14 mouse cellular contexts compared by ENCODE assay signal in the genomic region with DNA sequence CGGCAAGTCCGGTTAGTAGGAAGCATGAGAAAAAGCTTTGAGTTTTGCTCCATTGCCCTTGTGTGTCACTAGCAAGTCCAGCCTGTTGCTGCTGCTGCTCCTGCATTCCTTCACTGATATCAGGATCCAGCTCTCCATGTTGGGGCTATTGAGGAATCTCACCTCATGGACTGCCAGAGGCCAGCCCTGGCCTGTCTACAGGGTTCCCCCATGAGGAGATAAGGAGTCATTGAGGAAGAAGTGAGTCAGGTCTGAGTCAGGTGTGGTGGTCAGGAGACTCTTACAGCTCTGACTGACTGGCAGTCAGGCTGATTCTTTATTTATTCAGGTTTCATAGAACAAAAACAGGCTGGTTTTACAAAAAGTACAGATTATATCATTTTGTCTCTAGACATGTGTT. TPM values are rescaled to one million over a fixed set of nuclear protein-coding genes. Genes with fewer than 3 reads are reported as not detected.
DNase-seq lines count a peak whose midpoint lies in the region; ATAC-seq and TF ChIP-seq lines count a peak whose summit lies in the region.
"Had no signal": no experiment of that assay in that cellular context is flagged by ENCODE, and none has a peak within 500 bp of the region (broad histone marks: within the 10 kb centered on the region; RNA-seq: fewer than 3 reads in every experiment).

No protein-coding gene starts in this region.

- no peaks in the 10 kb centered on the region for H3K79me2 ChIP-seq in heart, adult 2 months (replicated peaks; ENCODE audit: control insufficient read depth, insufficient read depth, low read length)

- H3K27ac ChIP-seq in midbrain, embryonic 11.5 days (ENCODE audit: low read depth, low read length): no peak overlapping the region
- no peak overlapping the region for H3K27ac ChIP-seq in midbrain, embryonic 15.5 days
- H3K27ac ChIP-seq in heart, adult 2 months: no peak overlapping the region
- no peak overlapping the region for H3K27ac ChIP-seq in intestine, embryonic 14.5 days (ENCODE audit: low read depth)
- no peak overlapping the region for H3K27ac ChIP-seq in forebrain, embryonic 14.5 days (ENCODE audit: low read depth, low read length)
- H3K27ac ChIP-seq: embryonic facial prominence, embryonic 10.5 days had no signal

- no peaks in the 10 kb centered on the region for H3K27me3 ChIP-seq in midbrain, embryonic 11.5 days (ENCODE audit: control insufficient read depth, insufficient read depth, low read length)
- H3K27me3 ChIP-seq in midbrain, embryonic 15.5 days (replicated peaks): no peaks in the 10 kb centered on the region
- H3K27me3 ChIP-seq in heart, adult 2 months (ENCODE audit: control insufficient read depth, insufficient read depth, low read length): no peaks in the 10 kb centered on the region
- no peaks in the 10 kb centered on the region for H3K27me3 ChIP-seq in intestine, embryonic 14.5 days (replicated peaks; ENCODE audit: control insufficient read depth, insufficient read depth, low read length)
- H3K27me3 ChIP-seq in forebrain, embryonic 14.5 days (replicated peaks; ENCODE audit: control insufficient read depth, insufficient read depth, low read length): no peaks in the 10 kb centered on the region

- no peaks in the 10 kb centered on the region for H3K9me3 ChIP-seq in midbrain, embryonic 11.5 days (ENCODE audit: control insufficient read depth, low read length)
- H3K9me3 ChIP-seq in midbrain, embryonic 15.5 days: no peaks in the 10 kb centered on the region
- H3K9me3 ChIP-seq in intestine, embryonic 14.5 days (ENCODE audit: control insufficient read depth, low read length): no peaks in the 10 kb centered on the region
- no peaks in the 10 kb centered on the region; the same call in 1 of the 2 replicates for H3K9me3 ChIP-seq in forebrain, embryonic 14.5 days (replicated peaks; ENCODE audit: control insufficient read depth, low read length)
- H3K9me3 ChIP-seq: embryonic facial prominence, embryonic 10.5 days; G1E had no signal

- H3K9ac ChIP-seq in midbrain, embryonic 11.5 days (ENCODE audit: low read length): no peak overlapping the region
- no peak overlapping the region for H3K9ac ChIP-seq in midbrain, embryonic 15.5 days
- no peak overlapping the region for H3K9ac ChIP-seq in heart, adult 2 months (ENCODE audit: low read depth, low read length)
- H3K9ac ChIP-seq in intestine, embryonic 14.5 days (ENCODE audit: low read length): no peak overlapping the region
- no peak overlapping the region for H3K9ac ChIP-seq in forebrain, embryonic 14.5 days (ENCODE audit: low read length)

- no peaks in the 10 kb centered on the region for H3K36me3 ChIP-seq in midbrain, embryonic 11.5 days (ENCODE audit: control insufficient read depth, insufficient read depth, low read length)
- H3K36me3 ChIP-seq in midbrain, embryonic 15.5 days (replicated peaks): no peaks in the 10 kb centered on the region
- no peaks in the 10 kb centered on the region for H3K36me3 ChIP-seq in heart, adult 2 months (ENCODE audit: control insufficient read depth, insufficient read depth, low read length)
- H3K36me3 ChIP-seq in intestine, embryonic 14.5 days (ENCODE audit: control insufficient read depth, insufficient read depth, low read length): no peaks in the 10 kb centered on the region
- no peaks in the 10 kb centered on the region for H3K36me3 ChIP-seq in forebrain, embryonic 14.5 days (ENCODE audit: control insufficient read depth, insufficient read depth, low read length)
- H3K36me3 ChIP-seq: embryonic facial prominence, embryonic 10.5 days; G1E had no signal

- TF ChIP-seq EP300 in heart, adult 2 months (IDR thresholded peaks at IDR 0.05; ENCODE audit: insufficient read depth, low read depth, low read length): peak; percentile 80

- peak; percentile 16; the same call in 1 of the 2 replicates for TF ChIP-seq CTCF in heart, adult 2 months (IDR thresholded peaks at IDR 0.05)

- DNase-seq in midbrain, embryonic 11.5 days (ENCODE audit: low spot score, missing footprints): peak; percentile 39
- peak in 1 of 2 experiments; percentile 31 for DNase-seq in heart, adult 2 months
- peak; percentile 55 for DNase-seq in intestine, embryonic 14.5 days (ENCODE audit: low spot score)
- DNase-seq in yolk sac, embryonic 10.5 days (ENCODE audit: low spot score): peak; percentile 65
- no peak for DNase-seq in forebrain, embryonic 14.5 days (ENCODE audit: low spot score)
- DNase-seq in right cerebral cortex, postnatal 25 days: no peak
- DNase-seq: adrenal gland, postnatal 14 days; gastrocnemius, postnatal 14 days; left cerebral cortex, postnatal 4 days; thymus, adult 18-20 months had no signal

- H3K4me3 ChIP-seq in midbrain, embryonic 11.5 days (ENCODE audit: low read depth, low read length): no peak overlapping the region
- no peak overlapping the region for H3K4me3 ChIP-seq in midbrain, embryonic 15.5 days
- H3K4me3 ChIP-seq in heart, adult 2 months: no peak overlapping the region
- H3K4me3 ChIP-seq in intestine, embryonic 14.5 days (ENCODE audit: low read depth, low read length): no peak overlapping the region
- no peak overlapping the region for H3K4me3 ChIP-seq in forebrain, embryonic 14.5 days (ENCODE audit: low read depth, low read length)
- H3K4me3 ChIP-seq: embryonic facial prominence, embryonic 10.5 days had no signal

- intact Hi-C loops in heart, adult 2 months (cut with DNase I): loop anchor here (5.0 kb wide), 1 partner anchor 36 kb away; no protein-coding TSS in a partner anchor

- WGBS in midbrain, embryonic 11.5 days: 89% methylated on average over 2 of the region's 2 CpGs
- 93% methylated on average over 2 of the region's 2 CpGs for WGBS in midbrain, embryonic 15.5 days
- WGBS in heart, adult 2 months: 60% methylated on average over 2 of the region's 2 CpGs
- WGBS in intestine, embryonic 14.5 days: 85% methylated on average over 2 of the region's 2 CpGs
- WGBS in forebrain, embryonic 14.5 days: 100% methylated on average over 2 of the region's 2 CpGs

- no peak for ATAC-seq in midbrain, embryonic 11.5 days (ENCODE audit: low FRiP score)
- ATAC-seq in midbrain, embryonic 15.5 days (replicated peaks): no peak
- ATAC-seq in intestine, embryonic 14.5 days (replicated peaks; ENCODE audit: low FRiP score, low TSS enrichment, low read depth): peak; percentile 90
- no peak for ATAC-seq in forebrain, embryonic 14.5 days
- ATAC-seq: hindbrain, embryonic 16.5 days had no signal

- no peaks in the 10 kb centered on the region for H3K4me1 ChIP-seq in midbrain, embryonic 11.5 days (ENCODE audit: control insufficient read depth, insufficient read depth, low read length)
- no peaks in the 10 kb centered on the region for H3K4me1 ChIP-seq in midbrain, embryonic 15.5 days
- H3K4me1 ChIP-seq in heart, adult 2 months (ENCODE audit: control insufficient read depth, insufficient read depth, low read length): no peaks in the 10 kb centered on the region; the same call in none of the 2 replicates
- H3K4me1 ChIP-seq in intestine, embryonic 14.5 days (replicated peaks; ENCODE audit: control insufficient read depth, insufficient read depth, low read length): no peaks in the 10 kb centered on the region
- no peaks in the 10 kb centered on the region for H3K4me1 ChIP-seq in forebrain, embryonic 14.5 days (ENCODE audit: control insufficient read depth, insufficient read depth, low read length)
- H3K4me1 ChIP-seq: embryonic facial prominence, embryonic 10.5 days had no signal

- TF ChIP-seq POLR2A in heart, adult 2 months (IDR thresholded peaks at IDR 0.05; ENCODE audit: insufficient read depth, low read depth, low read length): no peak

- H3K4me2 ChIP-seq in midbrain, embryonic 11.5 days: no peak overlapping the region
- H3K4me2 ChIP-seq in midbrain, embryonic 15.5 days: no peak overlapping the region
- no peak overlapping the region for H3K4me2 ChIP-seq in intestine, embryonic 14.5 days (ENCODE audit: low read length)
- H3K4me2 ChIP-seq in forebrain, embryonic 14.5 days (ENCODE audit: low read length): no peak overlapping the region

RNA-seq across cellular contexts. Expression of gene N6amt1, which starts 5.9 kb away (rescaled TPM):
- 14.7 and 15.3 TPM in 2 replicates for polyA plus RNA-seq in midbrain, embryonic 11.5 days (2014; fragmentation: Nextera tagmentation; extraction: Ambion mirVana)
- 20.7 and 21.9 TPM in 2 replicates for polyA plus RNA-seq in midbrain, embryonic 15.5 days (2015; fragmentation: Nextera tagmentation; extraction: Ambion mirVana)
- total RNA-seq in heart, adult 2 months (2021): 10 to 100 TPM; 16.8 to 19.0 TPM
- polyA plus RNA-seq in heart, adult 2 months (2012; rRNA removed): 9.8 and 14.1 TPM in 2 replicates
- 24.7 and 25.6 TPM in 2 replicates for polyA plus RNA-seq in intestine, embryonic 14.5 days (2014; fragmentation: Nextera tagmentation; extraction: Ambion mirVana)
- polyA plus RNA-seq in forebrain, embryonic 14.5 days (2014; fragmentation: Nextera tagmentation; extraction: Ambion mirVana): 13.3 and 13.9 TPM in 2 replicates

Comparison
In these comparisons a context has a peak if more than half of its experiments do, and no peak if none do; other contexts are left out.
1. DNase-seq: peak in midbrain, embryonic 11.5 days (single experiment), intestine, embryonic 14.5 days (single experiment) and yolk sac, embryonic 10.5 days (single experiment); none in forebrain, embryonic 14.5 days (single experiment) and right cerebral cortex, postnatal 25 days (single experiment).